In genomic region chr9:21029291-21030054, GRCm38 (mm10) we compare ENCODE assay signal across 8 mouse cellular contexts. TPM values are rescaled to one million over a fixed set of nuclear protein-coding genes. Genes with fewer than 3 reads are reported as not detected.
DNase-seq lines count a peak whose midpoint lies in the region; ATAC-seq lines count a peak whose summit lies in the region.

TSS of gene Icam4 (plus strand) at chr9:21029373.

- H3K4me1 ChIP-seq in embryonic facial prominence, embryonic 12.5 days: peaks cover 42% of the 10 kb centered on the region
- H3K4me1 ChIP-seq in heart, embryonic 11.5 days (ENCODE audit: control insufficient read depth, insufficient read depth, low read length): peaks cover 35% of the 10 kb centered on the region
- H3K4me1 ChIP-seq in kidney, embryonic 16.5 days (ENCODE audit: insufficient read depth, low read length): peaks cover 38% of the 10 kb centered on the region
- peaks cover 85% of the 10 kb centered on the region for H3K4me1 ChIP-seq in liver, embryonic 15.5 days (replicated peaks)

- H3K9ac ChIP-seq in embryonic facial prominence, embryonic 12.5 days: peak within 1 kb of the TSS; percentile 43; the same call in 1 of the 2 replicates
- H3K9ac ChIP-seq in heart, embryonic 11.5 days (ENCODE audit: low read depth, low read length): peak within 1 kb of the TSS; percentile 71
- peak within 1 kb of the TSS; percentile 39 for H3K9ac ChIP-seq in kidney, embryonic 16.5 days (replicated peaks; ENCODE audit: low read length)
- peak within 1 kb of the TSS; percentile 86 for H3K9ac ChIP-seq in liver, embryonic 15.5 days

- no peaks in the 10 kb centered on the region for H3K9me3 ChIP-seq in embryonic facial prominence, embryonic 12.5 days
- H3K9me3 ChIP-seq in heart, embryonic 11.5 days (replicated peaks; ENCODE audit: control insufficient read depth, low read length): no peaks in the 10 kb centered on the region
- no peaks in the 10 kb centered on the region for H3K9me3 ChIP-seq in kidney, embryonic 16.5 days (ENCODE audit: low read length)
- H3K9me3 ChIP-seq in liver, embryonic 15.5 days (replicated peaks): no peaks in the 10 kb centered on the region

- H3K36me3 ChIP-seq in embryonic facial prominence, embryonic 12.5 days: no peaks in the 10 kb centered on the region
- H3K36me3 ChIP-seq in heart, embryonic 11.5 days (ENCODE audit: control insufficient read depth, insufficient read depth, low read length): no peaks in the 10 kb centered on the region
- H3K36me3 ChIP-seq in kidney, embryonic 16.5 days (ENCODE audit: insufficient read depth, low read length): no peaks in the 10 kb centered on the region
- peaks cover 11% of the 10 kb centered on the region for H3K36me3 ChIP-seq in liver, embryonic 15.5 days (replicated peaks)

- peak; percentile 84 to 85 for DNase-seq in B cell, adult 2 months
- peak; percentile 91 for DNase-seq in adrenal gland, postnatal 14 days
- peak; percentile 87 for DNase-seq in neural tube, embryonic 10.5 days (ENCODE audit: extremely low spot score, low spot score)
- DNase-seq in testis, postnatal 14 days (ENCODE audit: low spot score): peak; percentile 76

- H3K27me3 ChIP-seq in embryonic facial prominence, embryonic 12.5 days: peaks cover 57% of the 10 kb centered on the region
- H3K27me3 ChIP-seq in heart, embryonic 11.5 days (ENCODE audit: control insufficient read depth, insufficient read depth, low read length): peaks cover 68% of the 10 kb centered on the region
- peaks cover 28% of the 10 kb centered on the region for H3K27me3 ChIP-seq in kidney, embryonic 16.5 days (ENCODE audit: insufficient read depth, low read length)
- peaks cover 30% of the 10 kb centered on the region for H3K27me3 ChIP-seq in liver, embryonic 15.5 days

- ATAC-seq in embryonic facial prominence, embryonic 12.5 days (ENCODE audit: insufficient number of reproducible peaks, insufficient read depth, low FRiP score, low TSS enrichment): no peak
- peak; percentile 78 for ATAC-seq in heart, embryonic 11.5 days (replicated peaks; ENCODE audit: insufficient number of reproducible peaks, low FRiP score, low TSS enrichment)
- peak; percentile 9; the same call in 1 of the 2 replicates for ATAC-seq in kidney, embryonic 16.5 days (ENCODE audit: low FRiP score, low TSS enrichment)
- peak; percentile 82 for ATAC-seq in liver, embryonic 15.5 days (ENCODE audit: insufficient read depth)

- 4% methylated on average over 37 of the region's 37 CpGs for WGBS in embryonic facial prominence, embryonic 12.5 days
- WGBS in heart, embryonic 11.5 days (ENCODE audit: insufficient replicate concordance): 1% methylated on average over 37 of the region's 37 CpGs
- 2% methylated on average over 37 of the region's 37 CpGs for WGBS in kidney, embryonic 16.5 days
- WGBS in liver, embryonic 15.5 days (ENCODE audit: insufficient replicate concordance): 2% methylated on average over 37 of the region's 37 CpGs

- no peak within 1 kb of the TSS for H3K27ac ChIP-seq in embryonic facial prominence, embryonic 12.5 days
- H3K27ac ChIP-seq in heart, embryonic 11.5 days (ENCODE audit: low read depth, low read length): peak within 1 kb of the TSS; percentile 82
- H3K27ac ChIP-seq in kidney, embryonic 16.5 days (ENCODE audit: low read length): no peak within 1 kb of the TSS
- H3K27ac ChIP-seq in liver, embryonic 15.5 days (replicated peaks): peak within 1 kb of the TSS; percentile 99

- H3K4me3 ChIP-seq in embryonic facial prominence, embryonic 12.5 days: peak within 1 kb of the TSS; percentile 31
- H3K4me3 ChIP-seq in heart, embryonic 11.5 days (ENCODE audit: low read depth, low read length): peak within 1 kb of the TSS; percentile 56
- peak within 1 kb of the TSS; percentile 24 for H3K4me3 ChIP-seq in kidney, embryonic 16.5 days (ENCODE audit: low read length)
- H3K4me3 ChIP-seq in liver, embryonic 15.5 days (replicated peaks): peak within 1 kb of the TSS; percentile 77

- H3K4me2 ChIP-seq in embryonic facial prominence, embryonic 12.5 days (replicated peaks): peak within 1 kb of the TSS; percentile 92
- H3K4me2 ChIP-seq in heart, embryonic 11.5 days: peak within 1 kb of the TSS; percentile 94
- peak within 1 kb of the TSS; percentile 90 for H3K4me2 ChIP-seq in kidney, embryonic 16.5 days (replicated peaks; ENCODE audit: low read depth, low read length)
- peak within 1 kb of the TSS; percentile 100 for H3K4me2 ChIP-seq in liver, embryonic 15.5 days

RNA-seq across cellular contexts. Expression of gene Icam4, which starts in this region (rescaled TPM):
- total RNA-seq in adrenal gland, postnatal 14 days (2021): 1.2 and 4.1 TPM in 2 replicates
- 1.6 and 2.5 TPM in 2 replicates for polyA plus RNA-seq in embryonic facial prominence, embryonic 12.5 days (2016; fragmentation: Nextera tagmentation; extraction: Ambion mirVana)
- polyA plus RNA-seq in heart, embryonic 11.5 days (2014; fragmentation: Nextera tagmentation; extraction: Ambion mirVana): 18.9 and 25.4 TPM in 2 replicates
- 0.84 and 0.91 TPM in 2 replicates for polyA plus RNA-seq in kidney, embryonic 16.5 days (2015; fragmentation: Nextera tagmentation; extraction: Ambion mirVana)
- polyA plus RNA-seq in liver, embryonic 15.5 days (2015; fragmentation: Nextera tagmentation; extraction: Ambion mirVana): 195 and 201 TPM in 2 replicates

Comparison
In these comparisons a context has a peak if more than half of its experiments do, and no peak if none do; other contexts are left out.
1. Peak in ATAC-seq, H3K4me3 ChIP-seq, H3K9ac ChIP-seq and H3K4me2 ChIP-seq in kidney, embryonic 16.5 days; RNA of the gene not detected or under 1 TPM.
2. H3K27ac ChIP-seq: peak in heart, embryonic 11.5 days (single experiment) and liver, embryonic 15.5 days (single experiment); none in embryonic facial prominence, embryonic 12.5 days (single experiment) and kidney, embryonic 16.5 days (single experiment).
3. H3K4me3 ChIP-seq: peak in every context shown above with its lines; median percentile 77 in liver, embryonic 15.5 days; 56 in heart, embryonic 11.5 days; 31 in embryonic facial prominence, embryonic 12.5 days; 24 in kidney, embryonic 16.5 days.
4. Peak in every context shown above with its lines, with median percentiles within 50 percentile points of each other: DNase-seq, H3K4me2 ChIP-seq and H3K9ac ChIP-seq.